Mouse (Mus musculus): ENCODE measurements around the gene Stambp. TPM values are rescaled to one million over a fixed set of nuclear protein-coding genes. Genes with fewer than 3 reads are reported as not detected.
"Not testable (repeated sequence)": the region's sequence is repeated elsewhere in the genome, so short reads cannot be mapped to it uniquely, and the experiment has no call there.

Stambp gene
- total RNA-seq, 2 experiments from 2014 or later, result 33.0 to 35.5 TPM

DNA sequence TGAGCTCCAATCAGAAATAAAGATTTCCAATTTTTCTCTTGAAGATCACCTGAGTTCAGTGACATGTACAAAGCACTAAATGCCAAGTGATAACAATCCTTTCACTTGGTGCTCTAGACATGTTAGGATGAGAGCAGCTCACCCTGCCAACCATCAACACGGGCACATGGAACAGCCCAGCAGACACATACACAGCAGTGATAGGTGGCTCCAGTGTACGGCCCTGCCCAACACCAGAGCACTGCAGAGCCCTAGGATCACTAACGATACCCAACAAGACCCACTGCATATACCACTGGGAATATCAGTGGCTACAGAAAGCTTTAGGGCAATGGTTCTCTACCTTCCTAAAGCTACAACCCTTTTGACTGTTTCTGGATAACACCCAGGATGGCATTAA lies 17.8 kb upstream of the Stambp start:
- TF ChIP-seq CTCF (conservative IDR thresholded peaks at IDR 0.05), result no peak
- Histone ChIP-seq H3K4me3 (no peak overlapping the region), H3K27ac (no peak overlapping the region)
- no peak for DNase-seq (ENCODE audit: low spot score in 2 of 2)

DNA sequence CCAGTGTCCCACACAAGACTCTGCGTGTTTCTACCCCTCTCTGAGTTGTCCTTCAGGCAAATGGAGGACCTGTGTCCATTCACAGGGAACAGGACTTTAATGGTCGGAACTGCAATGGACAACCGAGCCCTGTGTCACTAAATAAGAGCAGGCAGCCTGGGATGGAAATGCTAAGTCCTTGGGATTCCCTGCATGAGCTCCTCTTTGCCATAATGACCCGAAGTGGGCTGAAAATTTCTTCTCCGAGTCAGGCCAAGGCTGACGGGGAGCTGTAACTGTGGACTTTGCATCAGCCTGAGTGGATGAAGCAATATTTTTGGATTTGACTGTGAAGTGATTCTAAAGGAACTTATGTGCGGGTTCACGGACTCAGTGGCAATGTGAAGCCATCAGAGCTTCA lies 14.7 kb upstream of the Stambp start:
- DNase-seq (ENCODE audit: low spot score in 2 of 2); H3K4me3 ChIP-seq; H3K27ac ChIP-seq: not testable (repeated sequence)

DNA sequence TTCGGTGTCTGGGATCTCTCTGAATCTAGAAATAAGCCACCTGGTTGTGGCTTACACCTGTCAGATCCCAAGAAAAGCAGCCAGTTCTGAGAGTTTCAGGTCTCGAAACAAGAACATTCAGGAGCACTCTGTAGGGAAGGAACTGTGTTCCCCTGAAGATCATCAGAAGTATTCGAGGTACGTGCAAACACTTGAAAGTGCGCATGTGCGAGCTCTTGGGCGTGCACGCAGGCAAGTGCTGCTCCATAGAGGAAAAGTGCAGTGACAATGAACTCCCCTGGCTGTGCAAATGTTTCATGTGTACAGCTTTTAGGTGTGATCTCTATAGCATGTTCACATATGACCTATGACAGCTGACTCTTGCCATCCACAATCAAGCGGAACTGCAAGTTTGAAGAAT lies 12.8 kb upstream of the Stambp start:
- H3K27ac ChIP-seq; H3K4me3 ChIP-seq; DNase-seq (ENCODE audit: low spot score in 2 of 2): not testable (repeated sequence)

DNA sequence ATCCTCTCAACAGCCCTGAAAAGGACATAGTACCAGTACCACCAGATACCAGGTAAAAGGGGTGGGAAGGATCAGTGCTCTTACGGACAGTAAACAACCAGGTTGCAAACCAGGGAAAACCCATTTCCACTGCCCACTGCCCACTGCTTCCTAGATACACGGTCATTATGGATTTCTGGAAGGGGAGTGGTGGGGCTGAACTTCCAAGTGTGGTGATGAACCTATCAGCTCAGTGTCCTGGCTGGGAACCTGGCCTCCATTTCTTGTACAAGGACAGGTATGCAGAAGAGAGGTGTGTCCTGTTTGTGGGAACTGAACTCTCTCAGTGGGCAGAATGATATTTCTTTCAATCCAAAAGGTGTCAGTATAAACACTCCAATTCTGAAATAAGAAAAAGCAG lies 11.1 kb upstream of the Stambp start:
- no peak for DNase-seq (ENCODE audit: low spot score in 2 of 2)
- no peak overlapping the region for H3K27ac ChIP-seq
- TF ChIP-seq CTCF (conservative IDR thresholded peaks at IDR 0.05), result no peak
- H3K4me3 ChIP-seq, result no peak overlapping the region

DNA sequence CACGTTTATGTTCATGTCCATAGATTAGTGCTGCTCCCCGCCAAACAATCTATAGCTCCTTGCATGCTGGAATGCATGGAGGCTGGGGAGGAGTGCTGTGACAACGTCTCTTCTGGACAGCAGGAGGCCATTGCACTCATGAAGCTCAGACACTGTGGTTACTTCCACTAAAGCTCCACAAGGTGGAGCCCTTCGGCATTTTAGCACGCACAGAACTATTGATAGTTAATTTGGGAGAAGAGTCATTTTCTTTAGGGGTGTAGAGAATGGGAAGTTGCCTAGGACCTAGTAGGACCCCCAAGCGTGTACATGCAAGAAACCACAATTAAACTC lies 10.4 kb upstream of the Stambp start:
- Histone ChIP-seq H3K27ac (no peak overlapping the region), H3K4me3 (no peak overlapping the region)
- TF ChIP-seq CTCF (conservative IDR thresholded peaks at IDR 0.05), result peak; percentile 89
- DNase-seq (ENCODE audit: low spot score in 2 of 2), result peak; percentile 41 to 48

DNA sequence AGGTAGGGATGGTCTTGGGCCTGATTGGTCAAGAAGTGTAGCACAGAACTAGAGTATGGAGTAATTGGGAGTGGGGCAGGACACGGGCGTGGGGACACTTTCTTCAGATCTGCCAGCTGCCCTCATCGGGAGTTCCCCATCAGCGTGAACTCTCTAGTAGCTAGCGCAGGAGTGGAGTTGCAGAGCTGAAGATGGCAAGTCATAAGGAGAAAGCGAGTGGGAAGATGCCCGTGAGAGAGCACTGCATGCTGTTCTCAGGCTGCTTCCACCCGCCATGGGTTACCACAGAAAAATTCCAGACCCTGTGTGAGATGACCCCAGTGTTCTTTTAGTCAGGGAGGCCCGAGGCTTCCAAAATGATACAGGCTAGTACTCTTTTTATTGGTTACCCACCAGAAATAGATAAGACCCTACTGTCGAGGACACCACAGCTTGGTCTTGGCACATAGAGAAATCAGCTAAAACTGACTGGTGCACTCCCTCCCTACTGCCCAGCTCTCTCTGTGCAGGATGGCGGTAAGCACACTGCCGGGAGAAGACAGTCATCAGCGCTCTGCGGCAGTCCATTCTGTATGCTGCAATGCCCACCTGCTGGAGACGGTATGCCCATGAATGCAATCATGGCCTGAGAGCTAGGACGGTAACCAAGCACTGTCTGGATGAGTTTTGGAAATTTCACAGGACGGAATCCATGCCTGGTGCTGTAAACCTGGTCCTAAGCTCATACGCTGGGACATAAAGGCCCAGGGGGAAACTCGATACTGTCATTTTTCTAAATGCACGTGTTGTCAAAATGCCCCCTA lies 9.8 kb upstream of the Stambp start:
- H3K4me3 ChIP-seq, result no peak overlapping the region
- no peak overlapping the region for H3K27ac ChIP-seq
- TF ChIP-seq CTCF (conservative IDR thresholded peaks at IDR 0.05), result no peak
- no peak for DNase-seq (ENCODE audit: low spot score in 2 of 2)

DNA sequence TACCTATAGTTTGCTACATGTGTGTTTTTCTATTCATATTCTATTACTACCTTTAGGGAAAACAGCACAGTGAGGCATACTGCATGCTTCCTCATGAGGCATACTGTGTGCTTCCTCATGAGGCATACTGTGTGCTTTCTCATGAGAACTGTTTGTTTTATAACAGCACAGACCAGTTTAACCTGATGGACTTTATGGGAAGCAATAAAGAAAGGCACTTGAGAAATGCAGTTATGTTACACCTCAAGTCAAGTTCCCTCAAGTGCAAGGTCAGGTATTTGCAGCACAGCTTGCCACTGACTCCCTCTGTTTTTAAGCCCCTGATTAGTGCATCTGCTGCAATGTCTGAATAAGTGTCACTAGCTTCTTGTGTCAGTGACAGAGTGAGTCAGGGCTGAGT lies 5.0 kb upstream of the Stambp start:
- TF ChIP-seq CTCF (conservative IDR thresholded peaks at IDR 0.05), result no peak
- DNase-seq (ENCODE audit: low spot score in 2 of 2), result no peak
- Histone ChIP-seq H3K4me3 (no peak overlapping the region), H3K27ac (no peak overlapping the region)

DNA sequence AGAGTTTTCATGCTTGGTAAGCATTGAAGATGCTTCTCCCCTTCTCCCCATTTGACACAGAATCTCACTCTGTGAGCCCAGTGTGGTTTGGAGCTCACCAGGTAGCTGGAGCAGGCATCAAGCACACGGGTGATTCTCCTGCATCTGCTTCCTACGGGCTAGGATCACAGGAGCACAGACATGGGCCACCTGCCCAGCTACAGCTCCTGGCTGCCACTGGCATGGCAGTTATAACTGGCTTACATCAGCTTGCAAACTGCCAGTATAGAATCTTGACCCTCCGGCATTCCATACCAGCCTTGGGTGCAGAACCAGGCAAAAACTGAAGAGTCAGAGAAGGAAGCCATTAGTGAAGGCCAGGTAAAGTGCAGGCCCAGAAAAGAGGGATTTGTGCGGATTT lies 3.1 kb upstream of the Stambp start:
- DNase-seq (ENCODE audit: low spot score in 2 of 2), result no peak
- H3K4me3 ChIP-seq, result no peak overlapping the region
- H3K27ac ChIP-seq, result no peak overlapping the region
- no peak for TF ChIP-seq CTCF (conservative IDR thresholded peaks at IDR 0.05)

DNA sequence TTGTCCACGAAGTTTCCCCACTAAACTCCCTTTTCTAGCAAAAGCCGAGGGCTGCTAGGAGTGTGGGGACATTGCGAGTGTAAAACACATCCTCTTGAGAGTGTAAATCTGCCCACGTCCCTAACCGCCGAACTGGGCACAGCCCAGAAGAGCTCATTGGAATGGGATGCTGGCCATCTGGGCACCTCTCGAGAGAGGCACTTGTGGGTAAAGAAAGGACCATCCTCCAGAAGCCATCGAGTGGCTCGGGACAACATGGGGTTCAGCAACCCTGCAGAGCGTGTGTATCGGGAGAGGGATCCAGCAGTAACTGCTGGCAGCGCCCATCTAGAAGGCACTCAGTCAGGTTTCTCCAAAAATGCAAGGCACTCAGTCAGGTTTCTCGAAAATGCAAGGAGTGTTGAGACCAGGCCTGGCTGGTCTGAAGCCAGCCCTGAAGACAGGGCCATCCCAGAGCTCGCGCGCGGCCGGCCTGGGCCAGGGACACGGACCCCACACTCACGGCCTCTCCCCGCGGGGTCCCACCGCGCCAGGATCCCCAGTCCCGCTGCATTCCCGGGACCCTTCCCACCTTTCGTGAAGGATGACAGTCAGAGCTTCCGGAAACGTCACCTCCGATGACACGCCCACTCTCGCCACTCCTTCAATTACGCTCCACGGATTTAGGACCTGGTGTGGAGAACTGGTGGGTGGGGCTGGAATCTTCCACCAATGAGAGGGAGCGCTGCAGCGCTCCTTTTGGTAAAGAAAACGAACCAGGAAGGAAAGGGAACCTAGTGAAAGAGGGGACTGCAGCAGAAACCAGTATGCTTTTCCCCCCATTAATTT lies 475 bp downstream of the Stambp start:
- peak overlapping the region; percentile 88 for H3K4me3 ChIP-seq
- DNase-seq (ENCODE audit: low spot score in 2 of 2), result peak; percentile 90 to 94
- TF ChIP-seq CTCF (conservative IDR thresholded peaks at IDR 0.05), result peak; percentile 20; the same call in 1 of the 2 replicates
- peak overlapping the region; percentile 94 for H3K27ac ChIP-seq

DNA sequence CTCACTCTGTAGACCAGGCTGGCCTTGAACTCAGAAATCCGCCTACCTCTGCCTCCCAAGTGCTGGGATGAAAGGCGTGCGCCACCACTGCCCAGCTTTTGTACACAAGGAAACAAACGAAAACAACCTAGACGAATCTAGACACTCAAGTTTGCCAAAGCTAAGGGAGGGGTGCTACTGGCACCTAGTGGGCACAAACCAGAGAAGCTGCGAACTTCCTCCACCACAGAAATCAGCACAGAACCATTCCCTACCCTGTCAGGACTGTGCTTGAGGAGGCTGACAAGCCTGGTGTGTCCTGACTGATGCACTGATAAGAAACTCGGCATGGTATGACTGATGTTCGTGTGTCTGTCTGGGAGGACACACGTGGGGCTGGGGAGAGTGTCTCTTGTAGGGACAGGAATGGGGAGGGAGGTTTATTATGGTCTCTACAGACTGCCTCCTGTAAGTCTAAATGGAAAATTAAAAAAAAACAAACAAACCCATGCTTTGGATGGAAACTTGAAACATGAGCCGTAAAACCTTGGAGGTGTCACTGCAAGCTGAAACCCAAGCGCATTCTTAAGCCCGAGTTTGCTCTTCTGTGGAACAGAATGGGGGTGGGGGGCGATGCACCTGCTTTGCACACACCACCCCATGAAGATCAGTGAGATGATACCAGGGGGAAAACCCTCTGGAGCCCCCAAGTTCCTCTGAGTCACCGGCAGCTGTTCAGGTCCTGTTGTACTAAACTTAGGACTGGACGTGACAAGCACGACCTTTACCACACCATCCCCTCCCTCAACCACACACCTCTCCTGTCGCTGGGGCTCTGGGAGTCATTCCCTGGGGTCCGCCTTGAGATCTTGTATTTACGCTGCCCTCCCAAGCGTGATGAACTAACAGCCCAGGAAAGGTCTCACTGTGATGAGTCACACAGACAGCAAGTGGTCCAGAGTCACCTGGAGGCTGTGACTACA lies 3.3 kb downstream of the Stambp start:
- Histone ChIP-seq H3K27ac (no peak overlapping the region), H3K4me3 (no peak overlapping the region)
- peak; percentile 7 to 36 for DNase-seq (ENCODE audit: low spot score in 2 of 2)
- TF ChIP-seq CTCF (conservative IDR thresholded peaks at IDR 0.05), result peak; percentile 75

DNA sequence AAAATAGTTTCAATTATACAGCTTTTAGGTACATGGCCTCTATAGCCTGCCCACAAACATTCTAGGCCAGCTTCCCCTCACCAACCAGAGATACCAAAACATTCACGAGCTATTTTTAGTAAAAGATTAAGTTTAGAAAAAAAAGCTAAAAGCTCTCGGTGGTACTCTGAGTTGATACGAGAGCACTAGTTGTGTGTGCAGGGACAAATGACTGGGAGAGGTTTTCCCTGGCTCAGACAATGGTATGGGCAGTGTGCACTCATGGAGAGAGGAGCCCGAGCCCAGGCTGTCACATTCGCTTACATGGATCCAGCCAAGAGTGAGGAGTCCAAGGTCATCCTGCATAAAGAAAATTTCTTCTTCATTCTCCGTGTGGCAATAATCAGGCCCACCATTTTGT lies 16.6 kb downstream of the Stambp start:
- DNase-seq (ENCODE audit: low spot score in 2 of 2), result no peak
- Histone ChIP-seq H3K4me3 (no peak overlapping the region), H3K27ac (no peak overlapping the region)
- TF ChIP-seq CTCF (conservative IDR thresholded peaks at IDR 0.05), result no peak

DNA sequence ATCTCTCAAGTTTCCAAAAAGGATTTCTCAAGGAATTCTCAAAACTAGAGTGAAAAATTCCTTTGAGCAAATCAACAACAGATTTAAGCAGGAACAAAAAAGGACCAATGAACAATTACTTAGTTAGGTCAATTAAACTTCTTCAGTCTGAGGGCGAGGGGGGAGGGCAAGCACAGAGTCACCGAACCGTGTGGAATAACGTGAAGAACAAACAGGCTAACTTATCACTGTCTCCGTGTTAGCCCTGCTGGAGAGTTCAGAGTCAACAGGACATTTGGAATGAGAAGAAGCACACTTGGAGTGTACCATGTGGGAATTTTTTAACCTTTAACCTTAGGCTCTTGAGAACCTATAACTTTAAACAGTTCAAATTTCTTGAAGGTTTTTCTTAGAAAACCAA lies 24.2 kb downstream of the Stambp start:
- no peak overlapping the region for H3K27ac ChIP-seq
- TF ChIP-seq CTCF (conservative IDR thresholded peaks at IDR 0.05), result no peak
- H3K4me3 ChIP-seq, result no peak overlapping the region
- no peak for DNase-seq (ENCODE audit: low spot score in 2 of 2)

DNA sequence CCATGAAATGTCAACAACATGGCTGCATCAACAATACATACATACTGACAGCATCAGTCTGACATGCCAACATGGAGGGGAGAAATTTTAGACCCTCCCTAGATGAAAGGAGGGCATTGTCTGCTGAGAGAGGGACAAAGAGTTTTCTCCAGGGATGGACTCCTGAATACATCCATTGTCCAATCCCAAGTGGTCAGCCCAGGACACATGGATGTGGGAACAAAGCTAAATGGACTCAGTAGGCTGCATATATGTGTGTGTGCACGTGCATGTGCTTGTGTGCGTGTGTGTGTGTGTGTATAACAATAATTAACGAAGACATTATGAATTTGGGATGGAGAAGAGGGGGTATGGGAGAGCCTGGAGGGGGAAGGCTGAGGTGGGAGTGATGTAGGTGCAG lies 26.8 kb downstream of the Stambp start:
- Histone ChIP-seq H3K4me3 (no peak overlapping the region), H3K27ac (peak overlapping the region; percentile 84)
- no peak for TF ChIP-seq CTCF (conservative IDR thresholded peaks at IDR 0.05)
- DNase-seq (ENCODE audit: low spot score in 2 of 2), result no peak

Data from layer of hippocampus, adult 2 months (tissue).